7 mouse cellular contexts compared by ENCODE assay signal in genomic region chr12:14149843-14150567, GRCm38 (mm10). TPM values are rescaled to one million over a fixed set of nuclear protein-coding genes. Genes with fewer than 3 reads are reported as not detected.
A peak's percentile ranks its signal among the peaks of the same experiment; 100 is the strongest.
DNase-seq lines count a peak whose midpoint lies in the region; ATAC-seq and TF ChIP-seq lines count a peak whose summit lies in the region.

No protein-coding gene starts in this region.

- peaks cover 64% of the 10 kb centered on the region for H3K27me3 ChIP-seq in forebrain, embryonic 10.5 days (ENCODE audit: poor library complexity, severe bottlenecking)
- peaks cover 41% of the 10 kb centered on the region for H3K27me3 ChIP-seq in heart, embryonic 13.5 days (replicated peaks)
- peaks cover 7% of the 10 kb centered on the region; the same call in 1 of the 2 replicates for H3K27me3 ChIP-seq in kidney, postnatal 0 days (ENCODE audit: insufficient read depth, low read length)

- DNase-seq in cerebellum, adult 11-12 months = peak; percentile 69
- DNase-seq in forebrain, embryonic 10.5 days (ENCODE audit: extremely low spot score, low spot score) = peak; percentile 68
- peak; percentile 75 for DNase-seq in kidney, postnatal 0 days (ENCODE audit: low spot score)
- DNase-seq in liver = peak; percentile 52
- DNase-seq in neural tube, embryonic 10.5 days (ENCODE audit: extremely low spot score, low spot score) = peak; percentile 75
- peak; percentile 73 for DNase-seq in urinary bladder, adult 2 months (ENCODE audit: low spot score)

- peak overlapping the region; percentile 65 for H3K4me3 ChIP-seq in forebrain, embryonic 10.5 days
- H3K4me3 ChIP-seq in heart, embryonic 13.5 days = peak overlapping the region; percentile 69
- H3K4me3 ChIP-seq in kidney, postnatal 0 days (replicated peaks; ENCODE audit: low read depth, low read length) = peak overlapping the region; percentile 56

- no peaks in the 10 kb centered on the region for H3K9me3 ChIP-seq in forebrain, embryonic 10.5 days
- H3K9me3 ChIP-seq in heart, embryonic 13.5 days = no peaks in the 10 kb centered on the region
- no peaks in the 10 kb centered on the region for H3K9me3 ChIP-seq in kidney, postnatal 0 days (replicated peaks; ENCODE audit: low read length)

- peak overlapping the region; percentile 93 for H3K4me2 ChIP-seq in heart, embryonic 13.5 days
- peak overlapping the region; percentile 66 for H3K4me2 ChIP-seq in kidney, postnatal 0 days (ENCODE audit: low read length)

- no peaks in the 10 kb centered on the region for H3K36me3 ChIP-seq in forebrain, embryonic 10.5 days (replicated peaks)
- H3K36me3 ChIP-seq in heart, embryonic 13.5 days = no peaks in the 10 kb centered on the region
- no peaks in the 10 kb centered on the region for H3K36me3 ChIP-seq in kidney, postnatal 0 days (ENCODE audit: insufficient read depth, low read length)

- H3K4me1 ChIP-seq in forebrain, embryonic 10.5 days = peaks cover 34% of the 10 kb centered on the region
- peaks cover 31% of the 10 kb centered on the region for H3K4me1 ChIP-seq in heart, embryonic 13.5 days
- H3K4me1 ChIP-seq in kidney, postnatal 0 days (replicated peaks; ENCODE audit: insufficient read depth, low read length) = peaks cover 6% of the 10 kb centered on the region; the same call in 1 of the 2 replicates

- peak; percentile 68 for TF ChIP-seq CTCF in kidney, postnatal 0 days (IDR thresholded peaks at IDR 0.05; ENCODE audit: low read depth)

- peak overlapping the region; percentile 79 for H3K27ac ChIP-seq in forebrain, embryonic 10.5 days
- no peak overlapping the region for H3K27ac ChIP-seq in heart, embryonic 13.5 days (replicated peaks)
- H3K27ac ChIP-seq in kidney, postnatal 0 days = no peak overlapping the region

- under 1% methylated on average over 59 of the region's 59 CpGs for WGBS in forebrain, embryonic 10.5 days
- WGBS in heart, embryonic 13.5 days = under 1% methylated on average over 59 of the region's 59 CpGs
- WGBS in kidney, postnatal 0 days = under 1% methylated on average over 59 of the region's 59 CpGs

- H3K9ac ChIP-seq in heart, embryonic 13.5 days = peak overlapping the region; percentile 82
- H3K9ac ChIP-seq in kidney, postnatal 0 days (ENCODE audit: low read depth, low read length) = peak overlapping the region; percentile 9; the same call in 1 of the 2 replicates

- no peak for ATAC-seq in heart, embryonic 13.5 days (ENCODE audit: extremely low read depth, insufficient number of reproducible peaks, low FRiP score, low TSS enrichment)
- peak; percentile 73 for ATAC-seq in kidney, postnatal 0 days (replicated peaks; ENCODE audit: low FRiP score, low read depth)

RNA-seq across cellular contexts. Expression of gene Fam84a, which starts 1.8 kb away (rescaled TPM):
- 9.3 and 10.8 TPM in 2 replicates for polyA plus RNA-seq in forebrain, embryonic 10.5 days (2016; fragmentation: Nextera tagmentation; extraction: Ambion mirVana)
- polyA plus RNA-seq in heart, embryonic 13.5 days (2015; fragmentation: Nextera tagmentation; extraction: Ambion mirVana) = 2.2 and 2.3 TPM in 2 replicates
- 7.4 and 7.8 TPM in 2 replicates for polyA plus RNA-seq in kidney, postnatal 0 days (2015; fragmentation: Nextera tagmentation; extraction: Ambion mirVana)
- 23.6 and 29.2 TPM in 2 replicates for polyA plus RNA-seq in urinary bladder, adult 2 months (2012; rRNA removed)
